Comparison of ENCODE assay signal across 8 mouse cellular contexts in the genomic region with DNA sequence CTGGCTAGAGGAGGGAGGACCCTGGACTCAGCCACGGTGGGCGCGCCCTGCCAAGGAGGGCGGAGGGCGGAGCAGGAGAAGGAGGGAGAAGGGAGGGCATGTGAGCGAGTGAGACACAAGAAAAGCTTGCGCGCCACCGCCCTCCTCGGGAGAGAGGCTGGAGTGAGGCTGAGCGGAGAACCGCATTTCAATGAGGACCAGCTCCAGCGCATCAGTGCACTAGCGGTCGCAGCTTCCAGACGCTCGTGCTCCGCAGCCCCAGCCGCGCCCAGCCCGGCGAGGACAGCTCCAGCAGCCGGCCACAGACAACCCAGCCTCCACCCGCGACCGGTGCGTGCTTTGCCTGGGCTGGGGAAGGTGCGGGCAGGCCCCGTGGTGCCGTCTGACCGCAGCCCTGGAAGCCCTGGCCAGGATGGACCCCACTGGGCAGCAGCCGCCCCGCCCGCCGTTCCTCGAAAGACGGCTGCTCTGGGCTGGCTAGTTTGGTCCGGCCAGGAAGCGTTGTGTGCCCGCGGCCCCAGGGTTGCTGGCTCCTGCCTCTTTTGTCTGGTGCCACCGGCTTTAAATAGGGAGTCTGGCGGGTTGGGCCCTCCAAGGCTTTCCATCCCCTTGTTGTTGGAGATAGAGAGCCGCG. TPM values are rescaled to one million over a fixed set of nuclear protein-coding genes. Genes with fewer than 3 reads are reported as not detected.
DNase-seq lines count a peak whose midpoint lies in the region; ATAC-seq lines count a peak whose summit lies in the region.

No protein-coding gene starts in this region.

- WGBS in forebrain, embryonic 14.5 days = under 1% methylated on average over 38 of the region's 45 CpGs
- WGBS in heart, embryonic 16.5 days = under 1% methylated on average over 40 of the region's 45 CpGs
- WGBS in liver, embryonic 15.5 days (ENCODE audit: insufficient replicate concordance) = 2% methylated on average over 44 of the region's 45 CpGs

- peak overlapping the region; percentile 67 for H3K4me2 ChIP-seq in forebrain, embryonic 14.5 days (ENCODE audit: low read length)
- peak overlapping the region; percentile 89 for H3K4me2 ChIP-seq in heart, embryonic 16.5 days (ENCODE audit: low read depth, low read length)
- peak overlapping the region; percentile 27; the same call in 1 of the 2 replicates for H3K4me2 ChIP-seq in liver, embryonic 15.5 days

- H3K9ac ChIP-seq in forebrain, embryonic 14.5 days (ENCODE audit: low read length) = peak overlapping the region; percentile 97
- peak overlapping the region; percentile 61; the same call in 1 of the 2 replicates for H3K9ac ChIP-seq in heart, embryonic 16.5 days (ENCODE audit: low read length)
- H3K9ac ChIP-seq in liver, embryonic 15.5 days = no peak overlapping the region

- H3K9me3 ChIP-seq in forebrain, embryonic 14.5 days (replicated peaks; ENCODE audit: control insufficient read depth, low read length) = no peaks in the 10 kb centered on the region
- no peaks in the 10 kb centered on the region for H3K9me3 ChIP-seq in heart, embryonic 16.5 days (replicated peaks; ENCODE audit: control insufficient read depth, low read length)
- no peaks in the 10 kb centered on the region for H3K9me3 ChIP-seq in liver, embryonic 15.5 days (replicated peaks)

- peak overlapping the region; percentile 75 for H3K4me3 ChIP-seq in forebrain, embryonic 14.5 days (ENCODE audit: low read depth, low read length)
- H3K4me3 ChIP-seq in heart, embryonic 16.5 days (ENCODE audit: low read length) = peak overlapping the region; percentile 56
- peak overlapping the region; percentile 10; the same call in 1 of the 2 replicates for H3K4me3 ChIP-seq in liver, embryonic 15.5 days (replicated peaks)

- peaks cover 11% of the 10 kb centered on the region for H3K4me1 ChIP-seq in forebrain, embryonic 14.5 days (ENCODE audit: control insufficient read depth, insufficient read depth, low read length)
- H3K4me1 ChIP-seq in heart, embryonic 16.5 days (ENCODE audit: control insufficient read depth, insufficient read depth, low read length) = peaks cover 3% of the 10 kb centered on the region; the same call in 1 of the 2 replicates
- H3K4me1 ChIP-seq in liver, embryonic 15.5 days (replicated peaks) = no peaks in the 10 kb centered on the region

- peak; percentile 85 for DNase-seq in 3134 (ENCODE audit: extremely low read depth, insufficient read length, low spot score)
- DNase-seq in cerebellum, adult 11 months = peak; percentile 14
- DNase-seq in forebrain, embryonic 14.5 days (ENCODE audit: low spot score) = peak; percentile 96
- peak; percentile 82 to 87 for DNase-seq in kidney, postnatal 4 days
- peak; percentile 50 for DNase-seq in ovary, adult 18-20 months (ENCODE audit: low spot score)
- peak; percentile 45 for DNase-seq in yolk sac, embryonic 10.5 days (ENCODE audit: low spot score)

- peak; percentile 95 for ATAC-seq in forebrain, embryonic 14.5 days
- ATAC-seq in heart, embryonic 16.5 days (replicated peaks; ENCODE audit: extremely low read depth, insufficient read depth, low FRiP score) = peak; percentile 84
- ATAC-seq in liver, embryonic 15.5 days (ENCODE audit: insufficient read depth) = no peak

- no peaks in the 10 kb centered on the region for H3K27me3 ChIP-seq in forebrain, embryonic 14.5 days (replicated peaks; ENCODE audit: control insufficient read depth, insufficient read depth, low read length)
- peaks cover 2% of the 10 kb centered on the region; the same call in 1 of the 2 replicates for H3K27me3 ChIP-seq in heart, embryonic 16.5 days (ENCODE audit: control insufficient read depth, insufficient read depth, low read length)
- H3K27me3 ChIP-seq in liver, embryonic 15.5 days = peaks cover 28% of the 10 kb centered on the region

- H3K36me3 ChIP-seq in forebrain, embryonic 14.5 days (ENCODE audit: control insufficient read depth, insufficient read depth, low read length) = peaks cover 7% of the 10 kb centered on the region; the same call in 1 of the 2 replicates
- no peaks in the 10 kb centered on the region for H3K36me3 ChIP-seq in heart, embryonic 16.5 days (ENCODE audit: control insufficient read depth, insufficient read depth)
- no peaks in the 10 kb centered on the region for H3K36me3 ChIP-seq in liver, embryonic 15.5 days (replicated peaks)

- peak overlapping the region; percentile 98 for H3K27ac ChIP-seq in forebrain, embryonic 14.5 days (ENCODE audit: low read depth, low read length)
- no peak overlapping the region for H3K27ac ChIP-seq in heart, embryonic 16.5 days (ENCODE audit: low read length)
- H3K27ac ChIP-seq in liver, embryonic 15.5 days (replicated peaks) = no peak overlapping the region

RNA-seq across cellular contexts. Expression of a gene that starts 0.4 kb away (rescaled TPM):
- 140 and 192 TPM in 2 replicates for polyA plus RNA-seq in forebrain, embryonic 14.5 days (2014; fragmentation: Nextera tagmentation; extraction: Ambion mirVana)
- polyA plus RNA-seq in heart, embryonic 16.5 days (2015; fragmentation: Nextera tagmentation; extraction: Ambion mirVana) = 5.4 and 10.9 TPM in 2 replicates
- polyA plus RNA-seq in liver, embryonic 15.5 days (2015; fragmentation: Nextera tagmentation; extraction: Ambion mirVana) = 1.6 and 1.9 TPM in 2 replicates

Comparison
In these comparisons a context has a peak if more than half of its experiments do, and no peak if none do; other contexts are left out.
1. DNase-seq: peak in every context shown above with its lines; median percentile 96 in forebrain, embryonic 14.5 days; 85 in 3134; 84 in kidney, postnatal 4 days; 50 in ovary, adult 18-20 months; 45 in yolk sac, embryonic 10.5 days; 14 in cerebellum, adult 11 months.
2. H3K4me2 ChIP-seq: peak in every context shown above with its lines; median percentile 89 in heart, embryonic 16.5 days; 67 in forebrain, embryonic 14.5 days; 27 in liver, embryonic 15.5 days.
3. H3K4me3 ChIP-seq: peak in every context shown above with its lines; median percentile 75 in forebrain, embryonic 14.5 days; 56 in heart, embryonic 16.5 days; 10 in liver, embryonic 15.5 days.
4. RNA of a gene that starts 0.4 kb away (polyA plus RNA-seq): 140 to 192 TPM in forebrain, embryonic 14.5 days; 5.4 to 10.9 TPM in heart, embryonic 16.5 days and 1.6 to 1.9 TPM in liver, embryonic 15.5 days; every median in the first group is over 10 times any median in the second.